Mouse (Mus musculus) cortical plate, adult 2 months (tissue): ENCODE measurements around the gene Brd7.

Experiments used
- CTCF ChIP-seq: fragments of 200-500 bp; IDR thresholded peaks from 2 replicates; pipeline ENCODE4 v1.5.1; 2011; ENCODE audit warnings: mild to moderate bottlenecking, control low read depth, low read length; ENCODE audit not compliant: insufficient read depth; ENCODE audit errors: extremely low read depth
- POLR2A ChIP-seq: fragments of 200-500 bp; IDR thresholded peaks from 2 replicates; pipeline ENCODE4 v1.6.1; 2011; ENCODE audit warnings: mild to moderate bottlenecking, low read length, control low read depth; ENCODE audit not compliant: insufficient read depth; ENCODE audit errors: extremely low read depth

DNA sequence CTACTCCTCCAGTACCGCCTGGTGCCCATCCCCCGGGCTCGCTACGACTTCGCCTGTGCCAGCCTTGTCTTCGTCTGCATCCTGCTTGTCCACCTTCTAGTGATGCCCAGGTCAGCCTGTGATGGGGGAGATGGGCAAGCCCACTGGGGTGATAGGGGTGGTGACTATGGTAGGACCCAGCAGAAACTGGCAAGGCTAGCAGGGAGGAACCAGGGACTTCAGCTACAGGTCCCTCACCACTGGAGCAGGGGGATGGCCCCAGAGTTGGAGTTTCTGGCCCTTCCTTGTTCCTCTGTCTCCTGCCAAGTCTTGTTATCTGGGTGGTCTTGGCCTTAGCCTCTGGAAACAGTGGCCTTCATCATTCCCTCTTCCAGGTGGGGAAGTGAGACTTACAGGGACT lies 41.9 kb downstream of the Brd7 start:
- no peak for TF ChIP-seq CTCF
- TF ChIP-seq POLR2A, result no peak
